Comparison of ENCODE assay signal across 18 mouse cellular contexts in the genomic region with DNA sequence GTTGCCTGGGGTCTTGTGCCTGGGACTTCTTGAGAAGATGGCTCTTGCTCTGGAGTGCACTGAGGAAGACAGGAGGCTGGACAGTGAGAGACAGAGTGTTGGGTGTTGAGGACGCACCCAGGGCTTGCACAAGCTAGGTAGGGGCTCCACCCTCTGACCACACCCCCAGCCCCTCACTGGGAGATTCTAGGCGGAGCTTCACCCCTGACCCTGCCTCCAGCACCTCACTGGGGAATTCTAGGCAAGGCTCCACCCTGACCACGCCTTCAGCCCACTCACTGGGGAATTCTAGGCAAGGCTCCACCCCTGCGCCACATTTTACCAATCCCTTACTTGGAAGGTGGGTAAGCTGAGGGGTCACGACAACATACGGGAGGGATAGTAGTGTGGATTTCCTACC. TPM values are rescaled to one million over a fixed set of nuclear protein-coding genes. Genes with fewer than 3 reads are reported as not detected.
DNase-seq lines count a peak whose midpoint lies in the region; ATAC-seq and TF ChIP-seq lines count a peak whose summit lies in the region.
"Had no signal": no experiment of that assay in that cellular context is flagged by ENCODE, and none has a peak within 500 bp of the region (broad histone marks: within the 10 kb centered on the region; RNA-seq: fewer than 3 reads in every experiment).

No protein-coding gene starts in this region.

- DNase-seq in MEL (ENCODE audit: low read depth, low spot score) = peak; percentile 21
- peak; percentile 29 for DNase-seq in embryo, embryonic 11 days
- DNase-seq in liver, embryonic 14.5 days (ENCODE audit: low read depth in 3 of 3, low spot score in 3 of 3) = no peak
- no peak for DNase-seq in left cerebral cortex, adult 2 months (ENCODE audit: extremely low spot score in 1 of 2, low spot score in 2 of 2)
- DNase-seq in midbrain, embryonic 10.5 days (ENCODE audit: low spot score) = no peak
- DNase-seq: cerebellum, adult 11-12 months; midbrain, embryonic 14.5 days; right cerebral cortex, postnatal 14 days; thymus, postnatal 25 days had no signal

- H3K79me2 ChIP-seq in MEL (ENCODE audit: control insufficient read depth, insufficient read depth, low read length, poor library complexity) = no peaks in the 10 kb centered on the region

- H3K9ac ChIP-seq in intestine, embryonic 15.5 days = no peak overlapping the region
- H3K9ac ChIP-seq in intestine, postnatal 0 days (ENCODE audit: low read depth, low read length) = no peak overlapping the region
- H3K9ac ChIP-seq in MEL (ENCODE audit: control insufficient read depth, low read depth, low read length, poor library complexity, severe bottlenecking) = no peak overlapping the region
- no peak overlapping the region for H3K9ac ChIP-seq in liver, embryonic 14.5 days (replicated peaks)
- H3K9ac ChIP-seq: heart, embryonic 15.5 days; hindbrain, embryonic 13.5 days; limb, embryonic 12.5 days had no signal

- H3K4me3 ChIP-seq in intestine, embryonic 15.5 days (replicated peaks) = no peak overlapping the region
- H3K4me3 ChIP-seq in intestine, postnatal 0 days (ENCODE audit: low read depth, low read length) = no peak overlapping the region
- H3K4me3 ChIP-seq in MEL (ENCODE audit: control insufficient read depth in 1 of 2, insufficient read depth in 1 of 2, low read depth in 2 of 2, low read length in 2 of 2) = no peak overlapping the region
- H3K4me3 ChIP-seq in liver, embryonic 14.5 days (ENCODE audit: insufficient read depth in 1 of 2, low read depth in 2 of 2, low read length in 2 of 2) = no peak overlapping the region
- no peak overlapping the region for H3K4me3 ChIP-seq in left cerebral cortex, adult 2 months
- no peak overlapping the region for H3K4me3 ChIP-seq in midbrain, embryonic 10.5 days
- H3K4me3 ChIP-seq: heart, embryonic 15.5 days; hindbrain, embryonic 13.5 days; limb, embryonic 12.5 days had no signal

- no peak overlapping the region for H3K27ac ChIP-seq in intestine, embryonic 15.5 days
- no peak overlapping the region for H3K27ac ChIP-seq in intestine, postnatal 0 days (ENCODE audit: low read depth, low read length)
- H3K27ac ChIP-seq in MEL (ENCODE audit: control insufficient read depth, low read depth, low read length) = no peak overlapping the region
- H3K27ac ChIP-seq in liver, embryonic 14.5 days = no peak overlapping the region
- H3K27ac ChIP-seq in left cerebral cortex, adult 2 months = no peak overlapping the region
- H3K27ac ChIP-seq in midbrain, embryonic 10.5 days (replicated peaks) = no peak overlapping the region
- H3K27ac ChIP-seq: heart, embryonic 15.5 days; hindbrain, embryonic 13.5 days; kidney, postnatal 0 days; limb, embryonic 12.5 days had no signal

- H3K4me1 ChIP-seq in intestine, embryonic 15.5 days (replicated peaks) = peaks cover 10% of the 10 kb centered on the region
- H3K4me1 ChIP-seq in intestine, postnatal 0 days (replicated peaks; ENCODE audit: control insufficient read depth, insufficient read depth, low read length) = no peaks in the 10 kb centered on the region; the same call in 1 of the 2 replicates
- H3K4me1 ChIP-seq in MEL (ENCODE audit: control insufficient read depth in 1 of 2, insufficient read depth in 2 of 2, low read length in 2 of 2) = peaks cover 0 to 5% of the 10 kb centered on the region in 2 experiments; a peak in 1 of 4 replicates
- H3K4me1 ChIP-seq in liver, embryonic 14.5 days (replicated peaks; ENCODE audit: control insufficient read depth in 2 of 2, insufficient read depth in 2 of 2, low read length in 1 of 2) = peaks cover 6 to 13% of the 10 kb centered on the region in 2 experiments
- peaks cover 40% of the 10 kb centered on the region for H3K4me1 ChIP-seq in midbrain, embryonic 10.5 days
- H3K4me1 ChIP-seq: limb, embryonic 12.5 days had no signal

- 0 out of 2 replicates have a peak, but pooled peaks have one; percentile 18 for ATAC-seq in intestine, embryonic 15.5 days
- ATAC-seq in intestine, postnatal 0 days = no peak
- 0 out of 2 replicates have a peak, but pooled peaks have one; percentile 18 for ATAC-seq in liver, embryonic 14.5 days (ENCODE audit: insufficient read depth)
- ATAC-seq in megakaryocyte, adult 5-6 weeks (ENCODE audit: poor library complexity, severe bottlenecking) = no peak
- ATAC-seq: forebrain, embryonic 14.5 days; intestine, embryonic 16.5 days had no signal

- H3K36me3 ChIP-seq in intestine, embryonic 15.5 days = no peaks in the 10 kb centered on the region
- no peaks in the 10 kb centered on the region for H3K36me3 ChIP-seq in intestine, postnatal 0 days (ENCODE audit: control insufficient read depth, insufficient read depth)
- no peaks in the 10 kb centered on the region for H3K36me3 ChIP-seq in MEL (ENCODE audit: control insufficient read depth in 1 of 2, insufficient read depth in 2 of 2, low read length in 2 of 2)
- no peaks in the 10 kb centered on the region for H3K36me3 ChIP-seq in liver, embryonic 14.5 days (replicated peaks; ENCODE audit: control insufficient read depth, insufficient read depth, low read depth)
- H3K36me3 ChIP-seq in midbrain, embryonic 10.5 days = no peaks in the 10 kb centered on the region
- H3K36me3 ChIP-seq: heart, embryonic 15.5 days; hindbrain, embryonic 13.5 days; limb, embryonic 12.5 days had no signal

- no peak overlapping the region for H3K4me2 ChIP-seq in intestine, embryonic 15.5 days (replicated peaks)
- no peak overlapping the region for H3K4me2 ChIP-seq in intestine, postnatal 0 days (replicated peaks; ENCODE audit: low read depth)
- H3K4me2 ChIP-seq in liver, embryonic 14.5 days (ENCODE audit: low read depth) = no peak overlapping the region
- H3K4me2 ChIP-seq: heart, embryonic 15.5 days; hindbrain, embryonic 13.5 days; limb, embryonic 12.5 days had no signal

- WGBS in intestine, embryonic 15.5 days = 7% methylated on average over 6 of the region's 6 CpGs
- WGBS in intestine, postnatal 0 days = 10% methylated on average over 6 of the region's 6 CpGs
- 15% methylated on average over 6 of the region's 6 CpGs for WGBS in liver, embryonic 14.5 days (ENCODE audit: insufficient replicate concordance)
- WGBS in midbrain, embryonic 10.5 days = 6% methylated on average over 6 of the region's 6 CpGs

- TF ChIP-seq RAD21 in MEL (IDR thresholded peaks at IDR 0.05; ENCODE audit: low read depth, low read length) = no peak

- H3K9me3 ChIP-seq in intestine, embryonic 15.5 days = no peaks in the 10 kb centered on the region
- no peaks in the 10 kb centered on the region for H3K9me3 ChIP-seq in intestine, postnatal 0 days (ENCODE audit: control insufficient read depth)
- no peaks in the 10 kb centered on the region for H3K9me3 ChIP-seq in MEL (replicated peaks; ENCODE audit: insufficient read depth, low read length)
- H3K9me3 ChIP-seq in liver, embryonic 14.5 days (ENCODE audit: control insufficient read depth, low read length) = no peaks in the 10 kb centered on the region
- no peaks in the 10 kb centered on the region for H3K9me3 ChIP-seq in midbrain, embryonic 10.5 days (replicated peaks)
- H3K9me3 ChIP-seq: heart, embryonic 15.5 days; hindbrain, embryonic 13.5 days; limb, embryonic 12.5 days had no signal

- TF ChIP-seq EP300 in MEL (IDR thresholded peaks at IDR 0.05; ENCODE audit: low read depth in 1 of 2, low read length in 2 of 2) = no peak
- TF ChIP-seq EP300 in liver, embryonic 14.5 days (IDR thresholded peaks at IDR 0.05; ENCODE audit: low read depth) = no peak

- TF ChIP-seq CTCF in intestine, postnatal 0 days (IDR thresholded peaks at IDR 0.05; ENCODE audit: low read depth) = no peak
- no peak for TF ChIP-seq CTCF in MEL (IDR thresholded peaks at IDR 0.05 in 2 of 3, conservative IDR thresholded peaks at IDR 0.05 in 1 of 3; ENCODE audit: control insufficient read depth in 1 of 3, insufficient read depth in 1 of 3, low read depth in 2 of 3, low read length in 3 of 3, poor library complexity in 1 of 3, severe bottlenecking in 1 of 3)
- no peak for TF ChIP-seq CTCF in liver, embryonic 14.5 days (IDR thresholded peaks at IDR 0.05; ENCODE audit: low read depth)
- TF ChIP-seq CTCF in left cerebral cortex, adult 2 months (IDR thresholded peaks at IDR 0.05) = no peak

- H3K27me3 ChIP-seq in intestine, embryonic 15.5 days (replicated peaks) = peaks cover 14% of the 10 kb centered on the region
- H3K27me3 ChIP-seq in intestine, postnatal 0 days (replicated peaks; ENCODE audit: control insufficient read depth, insufficient read depth, low read length) = no peaks in the 10 kb centered on the region
- H3K27me3 ChIP-seq in MEL (ENCODE audit: control insufficient read depth in 1 of 2, insufficient read depth in 2 of 2, low read length in 2 of 2) = peaks cover 0 to 12% of the 10 kb centered on the region in 2 experiments; a peak in 3 of 4 replicates
- no peaks in the 10 kb centered on the region; the same call in 1 of the 2 replicates for H3K27me3 ChIP-seq in liver, embryonic 14.5 days (ENCODE audit: control insufficient read depth, insufficient read depth, low read length)
- peaks cover 35% of the 10 kb centered on the region for H3K27me3 ChIP-seq in midbrain, embryonic 10.5 days (ENCODE audit: low read depth, poor library complexity, severe bottlenecking)

- intact Hi-C loops in left cerebral cortex, adult 2 months (cut with DNase I) = no loop called here

- no peak for TF ChIP-seq POLR2A in MEL (IDR thresholded peaks at IDR 0.05; ENCODE audit: control insufficient read depth in 1 of 2, insufficient read depth in 1 of 2, low read depth in 1 of 2, low read length in 2 of 2, poor library complexity in 1 of 2)

RNA-seq across cellular contexts. Expression of gene Tcf3, which starts 17.2 kb away (rescaled TPM):
- polyA plus RNA-seq in intestine, embryonic 15.5 days (2015; fragmentation: Nextera tagmentation; extraction: Ambion mirVana) = 91.7 and 94.2 TPM in 2 replicates
- 34.1 and 34.5 TPM in 2 replicates for polyA plus RNA-seq in intestine, postnatal 0 days (2015; fragmentation: Nextera tagmentation; extraction: Ambion mirVana)
- 113 and 125 TPM in 2 replicates for total RNA-seq in MEL (2012; rRNA removed)
- 100 to 1,000 TPM in 1 of 2 experiments, not detected in 1; 258 TPM for polyA plus RNA-seq in MEL (2012; ENCODE audit: insufficient read depth in 1 of 2, insufficient read length in 2 of 2, low read depth in 1 of 2, low replicate concordance in 2 of 2, missing spikeins in 1 of 2)
- polyA plus RNA-seq in liver, embryonic 14.5 days (2012; rRNA removed) = 54.7 and 74.7 TPM in 2 replicates
- 41.9 and 55.4 TPM in 2 replicates for polyA plus RNA-seq in liver, embryonic 14.5 days (2014; fragmentation: Nextera tagmentation; extraction: Ambion mirVana)
- 10 to 100 TPM; 28.9 to 30.1 TPM for total RNA-seq in left cerebral cortex, adult 2 months (2021)
- polyA plus RNA-seq in midbrain, embryonic 10.5 days (2016; fragmentation: Nextera tagmentation; extraction: Ambion mirVana) = 190 and 191 TPM in 2 replicates
- 17.2 and 20.3 TPM in 2 replicates for total RNA-seq in megakaryocyte, adult 5-6 weeks (2015)
- total RNA-seq in megakaryocyte, adult 5-6 weeks (2017) = 22.4 and 24.2 TPM in 2 replicates

RNA-seq across cellular contexts. Expression of gene Uqcr11, which starts 44.0 kb away (rescaled TPM):
- 890 and 1,161 TPM in 2 replicates for polyA plus RNA-seq in intestine, embryonic 15.5 days (2015; fragmentation: Nextera tagmentation; extraction: Ambion mirVana)
- 1,032 and 1,082 TPM in 2 replicates for polyA plus RNA-seq in intestine, postnatal 0 days (2015; fragmentation: Nextera tagmentation; extraction: Ambion mirVana)
- 879 and 935 TPM in 2 replicates for total RNA-seq in MEL (2012; rRNA removed)
- polyA plus RNA-seq in MEL (2012; ENCODE audit: insufficient read depth in 1 of 2, insufficient read length in 2 of 2, low read depth in 1 of 2, low replicate concordance in 2 of 2, missing spikeins in 1 of 2) = 100 to 1,000 TPM in 1 of 2 experiments, not detected in 1; 481 TPM
- 359 and 571 TPM in 2 replicates for polyA plus RNA-seq in liver, embryonic 14.5 days (2012; rRNA removed)
- 729 and 738 TPM in 2 replicates for polyA plus RNA-seq in liver, embryonic 14.5 days (2014; fragmentation: Nextera tagmentation; extraction: Ambion mirVana)
- total RNA-seq in left cerebral cortex, adult 2 months (2021) = 100 to 1,000 TPM; 373 to 394 TPM
- polyA plus RNA-seq in midbrain, embryonic 10.5 days (2016; fragmentation: Nextera tagmentation; extraction: Ambion mirVana) = 610 and 635 TPM in 2 replicates
- total RNA-seq in megakaryocyte, adult 5-6 weeks (2015) = 107 and 108 TPM in 2 replicates
- 122 and 129 TPM in 2 replicates for total RNA-seq in megakaryocyte, adult 5-6 weeks (2017)

RNA-seq across cellular contexts. Expression of gene Onecut3, which starts 44.0 kb away (rescaled TPM):
- 0.06 and 0.10 TPM in 2 replicates for polyA plus RNA-seq in intestine, embryonic 15.5 days (2015; fragmentation: Nextera tagmentation; extraction: Ambion mirVana)
- polyA plus RNA-seq in intestine, postnatal 0 days (2015; fragmentation: Nextera tagmentation; extraction: Ambion mirVana) = 0.05 and 0.09 TPM in 2 replicates
- total RNA-seq in MEL (2012; rRNA removed) = not detected in 2 replicates
- not detected for polyA plus RNA-seq in MEL (2012; ENCODE audit: insufficient read depth in 1 of 2, insufficient read length in 2 of 2, low read depth in 1 of 2, low replicate concordance in 2 of 2, missing spikeins in 1 of 2)
- 0.02 TPM in 2 replicates for polyA plus RNA-seq in liver, embryonic 14.5 days (2012; rRNA removed)
- polyA plus RNA-seq in liver, embryonic 14.5 days (2014; fragmentation: Nextera tagmentation; extraction: Ambion mirVana) = not detected in 2 replicates
- not detected for total RNA-seq in left cerebral cortex, adult 2 months (2021)
- polyA plus RNA-seq in midbrain, embryonic 10.5 days (2016; fragmentation: Nextera tagmentation; extraction: Ambion mirVana) = 1.4 and 2.1 TPM in 2 replicates
- not detected in 2 replicates for total RNA-seq in megakaryocyte, adult 5-6 weeks (2015)
- total RNA-seq in megakaryocyte, adult 5-6 weeks (2017) = not detected in 2 replicates
- polyA plus RNA-seq: heart, embryonic 15.5 days; kidney, postnatal 0 days; limb, embryonic 12.5 days had no signal

RNA-seq across cellular contexts. Expression of gene Mbd3, which starts 51.2 kb away (rescaled TPM):
- polyA plus RNA-seq in intestine, embryonic 15.5 days (2015; fragmentation: Nextera tagmentation; extraction: Ambion mirVana) = 180 and 201 TPM in 2 replicates
- polyA plus RNA-seq in intestine, postnatal 0 days (2015; fragmentation: Nextera tagmentation; extraction: Ambion mirVana) = 48.0 and 51.0 TPM in 2 replicates
- total RNA-seq in MEL (2012; rRNA removed) = 81.4 and 86.9 TPM in 2 replicates
- polyA plus RNA-seq in MEL (2012; ENCODE audit: insufficient read depth in 1 of 2, insufficient read length in 2 of 2, low read depth in 1 of 2, low replicate concordance in 2 of 2, missing spikeins in 1 of 2) = 100 to 1,000 TPM in 1 of 2 experiments, not detected in 1; 289 TPM
- polyA plus RNA-seq in liver, embryonic 14.5 days (2012; rRNA removed) = 66.7 and 79.5 TPM in 2 replicates
- 43.7 and 44.3 TPM in 2 replicates for polyA plus RNA-seq in liver, embryonic 14.5 days (2014; fragmentation: Nextera tagmentation; extraction: Ambion mirVana)
- total RNA-seq in left cerebral cortex, adult 2 months (2021) = 100 to 1,000 TPM; 139 to 150 TPM
- polyA plus RNA-seq in midbrain, embryonic 10.5 days (2016; fragmentation: Nextera tagmentation; extraction: Ambion mirVana) = 338 and 351 TPM in 2 replicates
- 38.8 and 40.6 TPM in 2 replicates for total RNA-seq in megakaryocyte, adult 5-6 weeks (2015)
- 39.8 and 40.0 TPM in 2 replicates for total RNA-seq in megakaryocyte, adult 5-6 weeks (2017)

Comparison
In these comparisons a context has a peak if more than half of its experiments do, and no peak if none do; other contexts are left out.
1. ATAC-seq: peak in intestine, embryonic 15.5 days (single experiment) and liver, embryonic 14.5 days (single experiment); none in intestine, postnatal 0 days (single experiment) and megakaryocyte, adult 5-6 weeks (single experiment).
2. DNase-seq: peak in MEL (single experiment) and embryo, embryonic 11 days (single experiment); none in liver, embryonic 14.5 days (0 of 3), left cerebral cortex, adult 2 months (0 of 2) and midbrain, embryonic 10.5 days (single experiment).